Mouse (Mus musculus) limb, embryonic 10.5 days (tissue): Measurements from ENCODE around the gene Zbtb7b. TPM values are rescaled to one million over a fixed set of nuclear protein-coding genes. Genes with fewer than 3 reads are reported as not detected.

Experiments used
- DNase-seq: peaks from one replicate; pipeline ENCODE4 v3.0.0-alpha.2; 2017; ENCODE audit warnings: low spot score
- H3K27ac ChIP-seq: fragments of 300-500 bp; sonication (generic); 2 replicates; pipeline ENCODE4 v1.5.1; 2016; ENCODE audit warnings: mild to moderate bottlenecking
- H3K27me3 ChIP-seq: fragments of 300-500 bp; sonication (generic); 2 replicates; pipeline ENCODE4 v1.6.1; 2016; ENCODE audit warnings: low read depth, mild to moderate bottlenecking; ENCODE audit not compliant: poor library complexity, severe bottlenecking
- H3K36me3 ChIP-seq: fragments of 300-500 bp; sonication (generic); 2 replicates; pipeline ENCODE4 v1.6.1; 2016; ENCODE audit warnings: mild to moderate bottlenecking, moderate library complexity
- H3K4me1 ChIP-seq: fragments of 300-500 bp; sonication (generic); 2 replicates; pipeline ENCODE4 v1.6.1; 2016
- H3K4me3 ChIP-seq: fragments of 300-500 bp; sonication (generic); 2 replicates; pipeline ENCODE4 v1.5.1; 2016; ENCODE audit warnings: mild to moderate bottlenecking, moderate library complexity
- H3K9me3 ChIP-seq: fragments of 300-500 bp; sonication (generic); replicated peaks from 2 replicates; pipeline ENCODE4 v1.6.1; 2016; ENCODE audit warnings: mild to moderate bottlenecking
- WGBS: fragments of 180-500 bp; shearing (Covaris S2); methylation state at CpG from one replicate; pipeline ENCODE4 v1.1.7; 2016; 5-methylcytosine and 5-hydroxymethylcytosine counted together
- polyA plus RNA-seq: library from polyadenylated mRNA; unstranded; fragments of >200 nt; fragmentation: Nextera tagmentation; extraction: Ambion mirVana; gene quantifications from 2 replicates; pipeline ENCODE4 v1.2.1, GENCODE M21; 2016

The Zbtb7b gene
- polyA plus RNA-seq, 1 experiment from 2014 or later = 0.49 TPM

DNA sequence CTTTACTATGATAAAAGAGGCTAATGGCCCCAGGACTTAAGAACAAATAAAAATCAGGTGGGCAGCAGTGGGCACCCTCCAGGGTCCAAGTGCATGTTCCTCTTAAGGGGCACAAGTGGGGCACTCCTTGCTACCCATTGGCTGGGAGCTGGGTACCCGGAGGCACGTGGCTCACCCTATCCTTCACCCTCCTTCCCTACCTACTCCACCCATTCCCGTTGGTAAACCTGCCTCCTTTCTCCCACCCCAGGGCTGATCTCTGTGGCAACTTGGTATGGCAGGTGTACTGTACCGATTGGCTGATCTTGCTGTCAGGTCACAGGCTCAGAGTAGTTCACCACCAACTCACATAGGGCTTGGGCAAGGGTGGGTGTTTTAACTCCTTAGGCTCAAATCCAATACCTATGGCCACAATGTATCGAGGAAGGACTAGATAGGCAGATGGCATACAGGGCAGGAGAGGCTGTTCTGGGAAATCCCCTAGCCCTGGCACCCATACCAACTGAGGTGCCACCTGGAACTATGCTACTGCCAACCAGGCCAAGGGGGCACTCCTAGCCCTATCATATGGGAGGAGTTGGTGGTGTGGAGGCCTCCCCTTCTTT, 10.8 kb downstream of the Zbtb7b start:
- Histone ChIP-seq H3K36me3 (no peaks in the 10 kb centered on the region), H3K4me3 (no peak overlapping the region), H3K4me1 (peaks cover 55% of the 10 kb centered on the region), H3K27me3 (peaks cover 18% of the 10 kb centered on the region; the same call in 1 of the 2 replicates), H3K9me3 (no peaks in the 10 kb centered on the region), H3K27ac (no peak overlapping the region)
- no peak for DNase-seq
- WGBS = 87% methylated on average over 5 of the region's 5 CpGs

DNA sequence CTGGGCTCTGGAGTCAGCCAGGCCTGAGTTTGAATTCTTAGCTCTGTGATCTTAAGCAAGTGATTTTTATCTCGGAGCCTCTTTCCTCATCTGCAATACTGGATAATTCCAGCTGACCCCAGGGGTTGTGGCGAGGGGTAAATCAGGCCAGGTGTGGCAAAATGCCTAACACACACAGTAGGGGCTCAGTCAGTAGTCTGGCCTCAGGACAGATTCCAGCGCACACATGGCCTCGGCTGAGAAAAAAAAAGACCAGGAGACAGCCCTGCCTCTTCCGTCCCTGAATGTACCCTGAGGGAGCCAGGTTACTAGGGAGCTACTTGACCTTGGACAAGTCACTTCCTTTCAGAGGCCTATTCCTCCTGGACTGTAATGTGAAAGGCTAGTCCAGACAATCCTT, 11.6 kb downstream of the Zbtb7b start:
- peaks cover 18% of the 10 kb centered on the region; the same call in 1 of the 2 replicates for H3K27me3 ChIP-seq
- H3K9me3 ChIP-seq = no peaks in the 10 kb centered on the region
- no peak overlapping the region for H3K27ac ChIP-seq
- peaks cover 55% of the 10 kb centered on the region for H3K4me1 ChIP-seq
- no peak overlapping the region for H3K4me3 ChIP-seq
- WGBS = 78% methylated on average over 5 of the region's 5 CpGs
- no peak for DNase-seq
- no peaks in the 10 kb centered on the region for H3K36me3 ChIP-seq

DNA sequence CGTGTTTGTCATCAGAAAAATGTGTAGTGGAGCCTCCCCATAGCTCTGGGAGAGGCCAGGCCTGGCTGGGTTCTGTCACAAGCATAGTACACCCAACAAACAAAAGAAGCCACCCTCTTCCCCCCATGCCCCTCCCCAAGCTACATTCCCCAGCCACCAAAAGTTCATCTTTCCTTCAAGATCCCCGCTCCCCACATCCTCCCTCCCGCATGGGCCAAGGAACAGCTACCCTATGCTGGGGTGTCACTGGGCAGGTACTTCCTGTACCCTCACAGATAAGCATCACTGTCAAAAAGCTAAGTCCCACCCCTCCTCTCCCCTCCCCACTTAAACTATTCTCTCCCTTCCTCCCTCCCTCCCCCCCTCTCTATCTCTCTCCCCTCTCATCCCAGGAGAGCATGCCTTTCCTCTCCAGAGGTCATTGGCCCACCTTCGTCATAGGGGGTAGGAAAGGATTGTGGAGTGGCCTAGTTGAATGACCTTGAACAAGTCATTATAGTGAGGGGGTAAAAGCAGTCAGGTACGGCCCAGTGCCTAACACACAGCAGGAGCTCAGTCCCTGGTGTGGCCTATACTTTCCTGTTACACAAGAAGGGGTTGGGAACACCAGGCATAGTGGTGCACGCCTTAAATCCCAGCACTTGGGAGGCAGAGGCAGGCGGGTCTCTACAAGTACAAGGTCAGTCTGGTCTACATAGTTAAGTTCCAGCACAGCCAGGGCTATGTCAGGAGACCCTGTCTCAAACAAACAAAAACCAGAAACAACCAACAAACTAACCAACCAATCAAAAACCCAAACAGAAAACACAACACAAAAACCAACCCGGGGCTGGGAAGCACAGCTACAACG, 12.3 kb downstream of the Zbtb7b start:
- no peak for DNase-seq
- Histone ChIP-seq H3K4me3 (no peak overlapping the region), H3K4me1 (peaks cover 53% of the 10 kb centered on the region), H3K27me3 (peaks cover 18% of the 10 kb centered on the region; the same call in 1 of the 2 replicates), H3K36me3 (no peaks in the 10 kb centered on the region), H3K27ac (no peak overlapping the region), H3K9me3 (no peaks in the 10 kb centered on the region)
- WGBS = 86% methylated on average over 9 of the region's 9 CpGs

DNA sequence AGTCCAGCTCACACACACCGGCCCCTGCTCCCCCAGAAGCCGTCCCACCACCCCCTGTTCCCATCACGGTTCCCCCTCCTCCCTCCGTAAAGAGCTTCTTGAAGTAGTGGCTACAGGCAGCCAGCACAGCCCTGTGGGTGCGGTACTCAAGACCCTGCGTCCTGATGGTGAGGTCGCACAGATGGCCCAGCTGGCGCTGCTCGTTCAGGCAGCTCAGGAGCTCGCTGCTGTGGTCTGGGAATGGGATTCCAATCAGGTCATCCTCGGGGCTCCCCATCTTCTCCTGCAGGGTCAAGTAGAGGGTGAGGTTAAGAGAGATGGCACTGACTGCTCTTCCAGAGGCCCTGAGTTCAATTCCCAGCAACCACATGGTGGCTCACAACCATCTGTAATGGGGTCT, 13.3 kb downstream of the Zbtb7b start:
- H3K27me3 ChIP-seq = peaks cover 12% of the 10 kb centered on the region; the same call in 1 of the 2 replicates
- DNase-seq = no peak
- 84% methylated on average over 11 of the region's 11 CpGs for WGBS
- peaks cover 43% of the 10 kb centered on the region for H3K4me1 ChIP-seq
- no peak overlapping the region for H3K27ac ChIP-seq
- H3K9me3 ChIP-seq = no peaks in the 10 kb centered on the region
- no peak overlapping the region for H3K4me3 ChIP-seq
- no peaks in the 10 kb centered on the region for H3K36me3 ChIP-seq

DNA sequence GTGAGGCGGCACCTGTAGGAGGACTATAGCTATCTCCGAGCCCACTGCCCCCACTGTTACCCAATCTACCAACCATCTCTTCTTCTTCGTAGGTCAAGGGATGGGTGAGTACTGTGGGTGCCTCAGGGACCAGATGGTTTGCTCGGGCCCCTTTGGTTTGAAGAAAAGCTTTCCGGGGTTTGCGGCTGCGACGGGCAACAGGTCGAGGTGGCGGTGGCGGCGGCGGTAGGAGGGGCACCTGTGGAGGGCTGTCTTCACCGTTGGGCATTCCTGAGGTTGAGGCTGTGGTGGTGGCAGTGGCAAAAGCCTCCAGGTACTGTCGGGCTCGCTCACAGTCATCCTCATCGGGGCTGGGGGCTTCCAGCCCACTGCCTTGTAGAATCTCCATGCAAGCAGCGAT, 13.9 kb downstream of the Zbtb7b start:
- peaks cover 38% of the 10 kb centered on the region for H3K4me1 ChIP-seq
- no peak for DNase-seq
- H3K27ac ChIP-seq = no peak overlapping the region
- H3K36me3 ChIP-seq = no peaks in the 10 kb centered on the region
- H3K27me3 ChIP-seq = peaks cover 11% of the 10 kb centered on the region; the same call in 1 of the 2 replicates
- H3K4me3 ChIP-seq = no peak overlapping the region
- 94% methylated on average over 18 of the region's 18 CpGs for WGBS
- no peaks in the 10 kb centered on the region for H3K9me3 ChIP-seq

DNA sequence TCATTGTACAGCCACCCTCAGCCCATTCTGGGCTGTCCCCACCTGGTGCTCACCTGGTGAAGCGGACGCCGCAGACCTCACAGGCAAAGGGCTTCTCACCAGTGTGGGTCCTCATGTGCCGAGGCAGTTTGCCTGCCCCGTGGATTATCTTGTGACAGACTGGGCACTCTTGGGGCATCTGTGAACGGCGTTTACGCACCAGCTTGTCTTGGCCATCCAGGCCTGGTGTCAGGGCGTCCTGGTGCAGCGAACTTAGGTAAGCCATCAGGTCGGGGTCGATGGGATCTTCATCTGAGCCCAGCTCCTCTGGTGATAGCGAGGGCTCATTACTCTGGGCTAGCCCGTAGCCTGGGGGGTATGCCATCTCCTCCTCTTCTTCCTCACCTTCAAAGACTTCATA, 14.3 kb downstream of the Zbtb7b start:
- 0 out of 2 replicates have a peak, but pooled peaks cover 6% of the 10 kb centered on the region for H3K27me3 ChIP-seq
- DNase-seq = no peak
- WGBS = 94% methylated on average over 14 of the region's 14 CpGs
- H3K4me1 ChIP-seq = peaks cover 34% of the 10 kb centered on the region
- no peaks in the 10 kb centered on the region for H3K36me3 ChIP-seq
- H3K9me3 ChIP-seq = no peaks in the 10 kb centered on the region
- no peak overlapping the region for H3K4me3 ChIP-seq
- no peak overlapping the region for H3K27ac ChIP-seq

DNA sequence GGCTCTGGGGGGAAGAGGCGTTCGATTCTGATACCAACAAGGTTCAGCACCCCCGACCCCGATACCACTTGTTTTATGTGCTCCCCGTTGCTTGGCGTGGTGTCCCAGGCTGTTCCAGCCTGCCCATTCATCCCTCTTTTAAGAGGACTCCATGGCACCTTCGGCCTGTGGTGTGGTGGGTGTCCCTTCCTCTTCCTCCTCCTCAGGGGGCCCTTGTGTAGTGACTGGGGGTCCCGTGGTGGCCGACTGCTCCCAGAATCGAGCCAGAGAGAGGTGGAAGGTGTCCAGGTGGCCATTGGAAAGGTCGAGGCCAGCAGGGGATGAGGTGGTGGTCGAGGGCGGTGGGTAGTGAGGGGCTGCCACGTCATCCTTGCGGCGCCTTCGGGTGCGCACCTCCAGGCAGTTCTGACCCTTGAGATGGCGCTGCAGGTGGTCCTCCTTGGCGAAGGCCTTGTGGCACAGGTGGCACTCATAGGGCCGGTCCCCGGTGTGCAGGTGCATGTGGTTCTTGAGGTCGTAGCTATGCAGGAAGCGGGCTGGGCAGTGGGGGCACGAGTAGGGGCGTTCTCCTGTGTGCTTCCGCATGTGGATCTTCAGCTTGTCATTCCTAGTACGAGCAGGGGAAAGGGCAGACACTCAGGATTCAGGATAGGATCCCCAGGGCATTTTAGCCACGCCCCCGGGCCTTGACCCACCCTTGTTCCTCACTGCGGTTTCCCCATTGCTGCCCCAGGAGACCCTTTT, 15.0 kb downstream of the Zbtb7b start:
- Histone ChIP-seq H3K4me1 (peaks cover 26% of the 10 kb centered on the region), H3K36me3 (no peaks in the 10 kb centered on the region), H3K4me3 (peak overlapping the region; percentile 64; the same call in 1 of the 2 replicates), H3K9me3 (no peaks in the 10 kb centered on the region), H3K27me3 (no peaks in the 10 kb centered on the region), H3K27ac (peak overlapping the region; percentile 91)
- WGBS = 90% methylated on average over 31 of the region's 31 CpGs
- DNase-seq = no peak

DNA sequence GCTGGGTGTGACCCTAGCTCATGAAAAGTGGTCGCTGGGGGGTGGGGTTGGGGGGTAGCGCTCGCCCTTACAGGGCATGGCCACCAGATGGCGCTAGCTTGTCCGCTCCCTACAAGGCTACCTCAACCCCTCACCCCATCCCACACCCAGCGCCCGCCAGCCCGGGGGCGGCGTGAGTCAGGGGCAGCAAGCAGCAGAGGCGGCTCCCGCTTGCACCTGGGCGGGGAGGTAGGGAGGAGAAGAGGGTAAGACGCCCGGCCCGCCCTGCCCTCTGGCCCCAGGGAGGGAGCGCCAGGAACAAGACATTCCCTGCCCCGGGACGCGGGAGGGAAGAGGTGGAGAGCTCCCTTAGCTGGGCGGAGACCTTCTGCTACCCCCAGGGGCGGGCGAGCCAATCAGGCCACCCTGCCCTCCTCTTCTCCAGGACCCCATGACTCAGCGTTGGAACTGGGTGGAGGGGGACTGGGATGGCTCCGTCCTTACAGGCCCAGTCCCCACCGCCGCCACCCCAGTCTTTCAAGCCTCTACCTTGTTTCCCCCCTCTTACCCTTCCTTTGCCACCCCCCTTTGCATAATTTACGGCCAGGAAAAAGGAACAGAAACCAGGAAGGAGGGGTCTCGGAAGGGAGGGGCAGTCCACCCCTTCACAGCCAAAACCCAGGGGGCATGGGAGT, 16.0 kb downstream of the Zbtb7b start:
- H3K27me3 ChIP-seq = no peaks in the 10 kb centered on the region
- peak overlapping the region; percentile 91 for H3K27ac ChIP-seq
- no peaks in the 10 kb centered on the region for H3K36me3 ChIP-seq
- H3K9me3 ChIP-seq = no peaks in the 10 kb centered on the region
- WGBS = 1% methylated on average over 29 of the region's 29 CpGs
- H3K4me1 ChIP-seq = peaks cover 24% of the 10 kb centered on the region
- H3K4me3 ChIP-seq = peak overlapping the region; percentile 64
- peak; percentile 95 for DNase-seq

DNA sequence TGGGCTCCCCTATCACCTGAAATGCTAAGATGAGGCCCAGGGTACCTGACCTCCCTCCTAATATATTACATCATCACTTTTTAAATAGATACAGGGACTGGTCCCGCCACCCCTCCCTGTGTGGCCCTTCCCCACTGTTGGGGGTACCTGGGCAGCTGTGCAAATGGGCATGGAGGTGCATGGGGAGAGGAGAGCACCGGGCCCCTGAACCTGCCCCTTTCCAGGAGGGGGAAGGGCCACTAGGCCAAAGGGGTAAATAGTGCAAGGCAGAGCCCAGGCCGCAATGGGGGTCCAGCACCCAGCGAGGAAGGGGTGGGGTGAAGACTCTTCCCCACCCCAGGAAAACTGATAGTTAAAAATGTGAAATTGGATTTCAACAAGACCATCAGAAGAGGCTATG, 16.7 kb downstream of the Zbtb7b start:
- H3K9me3 ChIP-seq = no peaks in the 10 kb centered on the region
- H3K4me1 ChIP-seq = peaks cover 29% of the 10 kb centered on the region
- WGBS = 71% methylated on average over 4 of the region's 4 CpGs
- DNase-seq = no peak
- peak overlapping the region; percentile 64 for H3K4me3 ChIP-seq
- H3K27me3 ChIP-seq = no peaks in the 10 kb centered on the region
- no peaks in the 10 kb centered on the region for H3K36me3 ChIP-seq
- peak overlapping the region; percentile 91 for H3K27ac ChIP-seq

DNA sequence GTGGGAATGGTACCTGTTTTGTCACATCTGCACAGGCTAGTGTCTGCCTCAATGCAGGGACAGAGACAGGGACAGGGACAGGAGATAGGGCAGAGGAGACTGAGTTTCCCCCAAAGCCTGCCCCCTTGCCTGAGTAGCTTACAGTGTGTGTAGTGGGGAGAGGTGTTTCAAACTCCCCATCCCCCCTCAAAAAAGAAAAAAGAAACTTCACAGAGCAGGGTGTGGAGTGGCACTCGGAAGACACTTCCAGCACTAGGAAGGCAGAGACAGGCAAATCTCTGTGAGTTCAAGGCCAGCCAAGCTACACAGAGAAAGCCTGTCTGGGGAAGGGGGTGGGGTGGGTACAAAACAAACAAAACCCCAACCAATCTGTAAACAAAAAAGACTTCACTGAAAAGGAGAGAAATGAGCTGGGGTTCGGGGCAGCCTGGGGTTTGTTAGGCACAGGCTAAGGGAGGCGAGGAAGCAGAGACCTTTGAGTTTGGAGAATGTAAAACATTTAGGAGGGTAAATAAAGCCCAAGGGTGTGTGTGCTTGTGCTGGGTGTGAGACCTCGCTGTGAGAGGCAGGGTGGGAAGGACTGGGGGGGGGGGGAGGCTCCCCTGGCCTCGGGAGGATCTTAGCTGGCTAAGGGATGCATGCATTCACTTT, 20.9 kb downstream of the Zbtb7b start:
- Histone ChIP-seq H3K36me3 (no peaks in the 10 kb centered on the region), H3K4me1 (peaks cover 17% of the 10 kb centered on the region), H3K27ac (no peak overlapping the region), H3K27me3 (no peaks in the 10 kb centered on the region), H3K4me3 (no peak overlapping the region), H3K9me3 (no peaks in the 10 kb centered on the region)
- DNase-seq = no peak
- WGBS = 47% methylated on average over 5 of the region's 5 CpGs

DNA sequence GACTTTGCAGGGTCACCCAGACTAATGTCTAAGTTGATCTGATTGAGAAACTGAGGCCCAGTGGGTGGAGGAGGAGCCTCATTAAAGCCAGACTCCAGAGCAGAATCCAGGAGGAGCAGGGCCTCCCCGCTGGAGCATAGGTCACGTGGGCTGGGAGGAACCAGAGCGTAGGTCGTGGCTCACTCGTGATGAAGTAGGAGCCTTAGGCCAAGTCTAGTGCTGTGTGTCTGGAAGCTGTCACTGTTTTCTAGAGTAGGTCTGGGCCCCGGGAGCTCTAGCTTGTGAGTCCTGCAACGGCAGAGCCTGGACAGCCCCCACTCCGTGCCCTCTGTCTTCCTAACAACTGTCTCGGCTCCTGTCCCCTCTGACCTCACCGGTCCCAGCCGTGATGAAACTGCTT, 27.2 kb downstream of the Zbtb7b start:
- no peaks in the 10 kb centered on the region for H3K36me3 ChIP-seq
- H3K4me1 ChIP-seq = peaks cover 20% of the 10 kb centered on the region
- H3K4me3 ChIP-seq = no peak overlapping the region
- H3K27ac ChIP-seq = no peak overlapping the region
- DNase-seq = no peak
- no peaks in the 10 kb centered on the region for H3K9me3 ChIP-seq
- WGBS = 65% methylated on average over 11 of the region's 11 CpGs
- no peaks in the 10 kb centered on the region for H3K27me3 ChIP-seq
